Mouse (Mus musculus) MEL-GATA-1-ER (cell line): Measurements from ENCODE around the gene Polr1a.

Source experiments
- DNase-seq: peaks from one replicate; pipeline ENCODE4 v3.0.0-alpha.2; 2012; ENCODE audit warnings: low read depth; ENCODE audit errors: extremely low read depth

Polr1a gene

GRCm38 (mm10) chr6:71997215-71997614 is 88.4 kb downstream of the Polr1a start:
- DNase-seq = no peak

- DNase-seq = no peak
Measured at GRCm38 (mm10) chr6:71999917-72000512, 91.2 kb downstream of the Polr1a start.

GRCm38 (mm10) chr6:72001220-72001777 is 92.4 kb downstream of the Polr1a start:
- no peak for DNase-seq

GRCm38 (mm10) chr6:72007411-72008212 is 98.8 kb downstream of the Polr1a start:
- DNase-seq = no peak

- no peak for DNase-seq
Measured at GRCm38 (mm10) chr6:72008213-72008655, 99.4 kb downstream of the Polr1a start.

GRCm38 (mm10) chr6:72009454-72009853 is 100.6 kb downstream of the Polr1a start:
- no peak for DNase-seq

GRCm38 (mm10) chr6:72014033-72014432 is 105.2 kb downstream of the Polr1a start:
- DNase-seq = no peak

GRCm38 (mm10) chr6:72018052-72018451 is 109.2 kb downstream of the Polr1a start:
- no peak for DNase-seq

- no peak for DNase-seq
Measured at GRCm38 (mm10) chr6:72025497-72025896, 116.6 kb downstream of the Polr1a start.

GRCm38 (mm10) chr6:72028079-72028478 is 119.2 kb downstream of the Polr1a start:
- DNase-seq = no peak

GRCm38 (mm10) chr6:72029674-72030073 is 120.8 kb downstream of the Polr1a start:
- DNase-seq = no peak
